Mouse (Mus musculus) liver, postnatal 0 days (tissue): ENCODE measurements around the gene Dst.

Source experiments
- CTCF ChIP-seq: sonication (generic); IDR thresholded peaks from 2 replicates; pipeline ENCODE4 v1.5.1; 2016; ENCODE audit warnings: antibody characterized with exemption, low read depth
- EP300 ChIP-seq: IDR thresholded peaks from 2 replicates; pipeline ENCODE4 v1.6.1; 2016; ENCODE audit warnings: antibody characterized with exemption, low read depth, mild to moderate bottlenecking

DNA sequence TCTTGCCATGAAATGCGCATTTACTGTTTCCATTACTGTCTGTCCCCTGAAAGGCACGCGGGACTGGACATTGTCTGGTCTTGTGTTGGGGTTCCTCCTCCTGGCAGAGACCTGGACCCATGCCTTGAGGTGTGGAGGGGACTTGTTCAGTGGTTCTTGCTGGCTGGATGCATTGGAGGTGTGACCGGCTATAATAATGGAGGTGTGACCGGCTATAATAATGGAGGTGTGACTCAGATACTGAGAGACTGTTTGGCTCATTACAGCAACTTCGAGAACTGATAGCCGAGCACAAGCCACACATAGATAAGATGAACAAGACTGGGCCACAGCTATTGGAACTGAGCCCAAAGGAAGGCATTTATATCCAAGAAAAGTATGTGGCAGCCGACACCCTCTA lies 351.9 kb downstream of the Dst start:
- TF ChIP-seq EP300 (no peak), CTCF (no peak)
